Mouse (Mus musculus) mouse embryonic stem cell (cell line): ENCODE measurements around the gene Akp3.

Experiments
- in situ Hi-C, 2 experiments: fragments of 300-500 bp; cut with MboI; formaldehyde crosslinking; loops; 1 replicate in 1 of 2; 3 replicates in 1 of 2; pipeline ENCODE4 v1.14.3; 2019 to 2020; ENCODE audit warnings: low sequenced_read_pairs in 2 of 2, low pct_unique_long_range_greater_than_20kb in 1 of 2, mixed read lengths in 1 of 2; ENCODE audit not compliant: unreplicated experiment in 1 of 2

The Akp3 gene

DNA sequence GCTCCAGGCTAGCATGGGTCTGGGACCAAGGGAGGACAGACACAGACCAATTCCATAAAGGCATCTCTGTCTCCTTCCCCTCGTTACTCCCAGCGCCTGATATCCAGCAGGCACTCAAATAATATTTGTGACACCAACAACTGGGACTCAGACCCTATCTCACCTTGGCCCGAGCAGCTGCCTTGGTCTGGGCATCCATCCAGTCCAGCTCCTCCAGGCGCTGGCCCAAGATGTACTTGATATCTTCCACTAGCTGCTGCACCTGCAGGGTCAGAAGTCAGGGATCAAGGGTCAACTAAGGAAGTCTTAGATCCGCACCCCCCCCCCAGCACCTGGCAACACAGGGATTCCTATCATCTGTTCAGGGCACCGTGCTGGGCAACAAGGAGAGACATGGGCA, 26.5 kb downstream of the Akp3 start:
- in situ Hi-C loops: no loop called here

DNA sequence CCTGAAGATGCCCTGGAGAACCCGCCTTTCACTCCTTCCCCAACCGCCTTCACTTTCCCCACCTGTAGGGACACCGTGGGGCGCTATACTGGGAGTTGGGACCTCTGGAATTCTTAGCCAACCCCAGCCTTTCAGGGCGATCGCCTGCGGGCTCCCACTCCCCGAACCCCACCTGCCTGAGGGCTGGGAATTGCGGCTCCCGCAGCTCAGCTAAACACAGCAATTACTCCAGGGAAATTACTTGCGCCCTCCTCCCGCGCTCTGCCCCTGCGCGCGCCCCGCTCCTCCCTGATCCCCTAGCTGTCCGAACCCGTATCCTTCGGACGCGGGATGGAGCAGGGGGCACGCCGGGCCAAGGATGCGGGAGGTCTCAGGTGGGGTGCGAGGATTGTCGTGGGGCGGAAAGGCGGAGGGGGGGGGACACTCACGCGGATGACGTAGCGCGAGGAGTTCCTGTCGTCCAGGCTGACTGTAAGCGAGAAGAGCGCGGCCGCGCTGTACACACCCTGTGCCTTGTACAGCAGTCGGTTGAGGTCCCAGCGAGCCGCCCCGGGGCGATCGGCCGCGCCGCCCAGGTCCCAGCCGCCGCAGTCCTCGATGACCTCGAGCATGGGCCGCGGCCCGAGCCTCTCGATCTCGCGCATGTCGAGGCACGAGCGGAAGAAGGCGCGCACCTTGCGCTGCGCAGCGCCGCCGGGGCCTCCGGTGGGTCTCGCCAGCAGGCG, 29.2 kb downstream of the Akp3 start:
- in situ Hi-C loops: no loop called here

DNA sequence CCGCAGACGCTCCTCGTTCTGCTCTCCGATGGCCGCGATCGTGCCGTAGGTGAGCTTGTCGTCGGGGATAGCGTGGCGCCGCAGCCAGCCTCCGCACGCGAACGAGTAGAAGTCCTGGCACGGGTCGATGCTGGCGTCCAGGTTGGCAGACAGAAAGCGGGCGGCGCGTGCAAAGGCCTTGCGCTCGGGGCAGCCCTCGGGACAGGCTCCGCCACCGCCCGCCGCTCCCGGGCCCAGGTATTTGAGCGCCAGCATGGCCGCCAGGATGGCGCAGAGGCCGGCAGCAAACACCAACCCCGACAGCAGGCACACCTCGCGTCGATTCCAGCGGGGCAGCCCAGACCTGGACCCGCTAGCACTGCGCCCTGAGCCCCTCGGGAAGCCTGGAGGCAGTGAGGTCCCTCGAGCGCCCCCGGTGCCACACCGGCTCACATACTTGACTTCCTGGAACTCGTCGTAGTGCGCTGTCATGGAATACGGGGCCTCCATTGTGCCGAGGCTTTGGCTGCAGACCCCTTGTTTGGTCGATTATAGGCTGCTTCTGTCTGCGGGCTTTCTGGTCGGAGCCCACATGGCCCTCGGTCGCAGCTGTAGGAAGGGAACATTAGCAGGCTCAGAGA, 29.8 kb downstream of the Akp3 start:
- in situ Hi-C loops: no loop called here

DNA sequence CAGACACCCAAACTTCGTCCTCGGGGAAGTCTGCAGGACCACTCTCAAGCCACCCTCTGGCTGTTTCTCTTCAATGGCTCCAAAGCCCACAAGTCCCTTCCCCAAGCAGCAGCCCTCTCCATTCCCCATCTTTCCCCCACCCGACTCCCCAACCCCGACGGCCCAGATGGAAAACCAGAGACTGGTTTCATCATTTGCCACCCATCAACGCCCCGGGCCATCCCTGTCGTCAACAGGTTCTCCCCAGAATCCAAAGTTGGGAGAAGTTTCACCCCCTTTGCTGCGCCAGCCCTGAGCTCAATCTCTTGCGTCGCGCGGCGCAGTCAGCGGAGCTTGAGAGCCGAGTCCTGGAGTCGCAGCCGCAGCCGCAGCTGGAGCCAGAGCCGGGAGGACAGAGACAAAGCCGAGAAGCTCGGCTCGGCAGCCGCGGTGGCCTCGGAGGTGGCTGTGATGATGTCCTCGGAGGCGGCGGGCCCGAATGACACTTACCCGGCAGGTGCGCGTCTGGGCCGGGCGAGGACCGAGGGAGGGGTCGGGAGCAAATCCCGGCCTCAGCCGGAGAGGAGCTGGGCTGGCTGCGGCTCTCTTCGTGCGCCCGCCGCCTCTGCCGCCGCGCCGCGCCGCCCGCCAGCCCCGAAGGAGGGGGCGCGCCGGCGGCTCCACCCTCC, 30.9 kb downstream of the Akp3 start:
- in situ Hi-C loops: no loop called here

DNA sequence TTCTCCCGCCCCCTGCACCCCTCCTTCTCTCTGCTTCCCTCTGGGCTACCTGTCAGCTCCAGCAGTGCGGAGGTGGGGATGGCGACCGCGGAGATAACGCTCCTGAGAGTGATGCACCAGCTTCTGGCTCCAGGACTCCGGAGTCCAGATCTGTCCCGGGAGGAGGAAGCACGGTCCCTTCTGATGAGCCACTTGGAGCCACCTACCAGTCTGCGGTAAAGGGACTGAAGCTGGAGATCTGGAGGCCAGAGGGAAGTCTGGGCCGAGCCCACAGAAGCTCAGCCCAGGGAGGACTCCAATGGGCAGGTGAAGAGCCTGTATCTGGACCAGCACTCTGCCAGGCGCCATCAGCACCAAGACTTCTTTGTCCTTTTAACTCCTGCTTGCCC, 31.4 kb downstream of the Akp3 start, which contains the start of gene Ecel1:
Gene Ecel1 (minus strand): TSS at position 323 of the 389 bp plus-strand sequence.
- in situ Hi-C loops: no loop called here

DNA sequence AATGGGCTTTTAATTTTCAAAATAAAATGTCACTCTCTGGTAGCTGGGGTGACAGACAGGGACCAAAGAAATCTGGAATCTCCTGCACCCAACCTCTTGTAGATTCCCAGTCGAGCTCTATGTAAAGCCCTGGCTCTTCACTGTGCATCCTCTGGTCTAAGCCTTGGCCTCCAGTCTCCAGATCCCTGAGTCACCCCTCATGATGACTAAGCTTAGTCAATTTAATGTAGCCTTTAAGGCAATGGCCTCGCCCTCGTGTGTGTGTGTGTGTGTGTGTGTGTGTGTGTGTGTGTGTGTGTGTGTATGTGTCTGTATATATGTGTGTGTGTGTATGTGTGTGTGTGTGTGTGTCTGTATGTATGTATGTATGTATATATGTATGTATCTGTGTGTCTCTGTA, 34.6 kb downstream of the Akp3 start:
- in situ Hi-C loops: no loop called here

DNA sequence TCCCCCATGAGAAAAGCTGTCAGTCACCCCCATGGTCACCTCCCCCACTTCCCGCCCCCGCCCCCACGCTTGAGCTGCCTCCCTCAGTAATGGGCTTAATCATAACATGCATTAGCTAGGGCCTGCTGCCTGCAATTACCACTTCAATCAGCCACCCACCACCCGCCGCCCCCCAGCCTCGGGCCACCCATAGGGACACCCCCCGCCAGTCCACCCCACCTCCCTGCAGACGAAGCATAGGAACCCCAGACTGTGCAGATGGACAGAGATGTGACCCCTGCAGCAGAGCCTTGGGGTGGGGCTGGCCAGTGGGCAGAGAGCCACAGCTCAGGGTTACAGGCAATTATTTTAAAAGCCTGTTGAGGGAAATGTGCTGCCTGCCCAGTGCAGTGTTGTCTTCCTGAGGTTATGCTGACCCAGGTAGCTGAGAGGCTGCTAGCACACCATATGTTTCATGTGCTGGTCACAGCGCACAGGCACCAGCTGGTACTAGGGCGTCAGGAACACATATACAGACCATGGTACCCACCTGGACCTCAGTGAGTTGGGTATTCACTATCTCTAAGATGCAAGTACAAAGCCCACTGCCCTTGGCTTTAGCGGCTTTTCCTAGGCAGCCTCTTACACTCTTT, 39.5 kb downstream of the Akp3 start:
- in situ Hi-C loops: no loop called here

DNA sequence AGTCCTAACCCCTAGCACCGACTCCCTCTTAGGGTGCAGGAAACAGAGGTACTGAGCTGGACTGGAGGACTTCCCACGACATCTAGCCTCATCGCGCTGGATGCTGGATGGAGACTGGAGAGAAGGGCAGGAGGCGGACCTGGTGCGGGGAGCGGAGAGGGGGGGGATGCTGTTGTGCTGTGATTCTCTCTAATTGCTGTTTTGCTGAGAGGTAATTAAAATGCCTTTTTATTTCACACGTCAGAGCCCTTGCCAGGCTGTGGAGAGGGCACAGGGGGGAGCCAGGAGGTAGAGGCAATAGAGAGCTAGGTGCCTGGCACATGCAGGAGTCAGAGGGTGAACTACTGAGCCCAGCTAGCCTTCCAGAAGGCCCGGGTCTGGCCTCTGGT, 40.0 kb downstream of the Akp3 start:
- in situ Hi-C loops: no loop called here

DNA sequence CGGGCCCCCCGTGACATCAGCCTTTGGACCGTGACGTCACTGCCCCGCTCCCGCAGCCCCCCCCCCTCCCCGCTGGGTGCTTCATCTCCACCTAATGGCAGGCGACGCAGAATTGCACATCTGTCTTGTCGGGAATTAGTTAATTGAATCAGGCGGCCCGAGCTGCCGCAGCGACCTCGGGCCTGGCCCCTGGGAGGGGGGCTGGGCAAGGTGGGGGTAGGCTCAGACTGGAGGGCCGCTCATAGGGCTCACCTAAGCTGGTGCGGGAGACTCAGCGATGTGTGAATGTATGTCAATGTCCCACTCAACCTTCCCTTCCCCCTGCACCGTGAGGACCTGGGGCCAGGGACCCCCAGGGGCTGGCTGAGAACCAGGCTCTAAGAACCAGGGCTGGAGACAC, 45.7 kb downstream of the Akp3 start:
- in situ Hi-C loops: no loop called here

DNA sequence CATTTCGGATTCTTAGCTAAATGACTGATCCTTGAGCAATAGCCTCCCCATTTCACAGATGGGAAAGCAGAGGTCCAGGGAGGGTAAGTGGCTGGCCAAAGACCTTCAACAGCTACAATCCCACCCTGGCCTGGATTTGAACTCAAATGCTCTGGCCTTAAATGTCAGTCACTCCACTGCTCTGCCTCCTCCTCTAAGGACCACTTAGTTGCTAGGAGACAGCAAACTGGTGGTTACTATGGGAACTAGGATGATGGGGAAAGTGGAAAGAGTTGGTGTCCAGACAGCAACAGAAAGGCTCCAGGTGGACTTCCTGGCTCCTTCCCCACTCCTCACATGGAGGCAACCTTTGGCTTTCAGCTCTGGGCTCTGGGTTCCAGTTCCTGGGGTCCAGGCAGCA, 46.5 kb downstream of the Akp3 start:
- in situ Hi-C loops: no loop called here

DNA sequence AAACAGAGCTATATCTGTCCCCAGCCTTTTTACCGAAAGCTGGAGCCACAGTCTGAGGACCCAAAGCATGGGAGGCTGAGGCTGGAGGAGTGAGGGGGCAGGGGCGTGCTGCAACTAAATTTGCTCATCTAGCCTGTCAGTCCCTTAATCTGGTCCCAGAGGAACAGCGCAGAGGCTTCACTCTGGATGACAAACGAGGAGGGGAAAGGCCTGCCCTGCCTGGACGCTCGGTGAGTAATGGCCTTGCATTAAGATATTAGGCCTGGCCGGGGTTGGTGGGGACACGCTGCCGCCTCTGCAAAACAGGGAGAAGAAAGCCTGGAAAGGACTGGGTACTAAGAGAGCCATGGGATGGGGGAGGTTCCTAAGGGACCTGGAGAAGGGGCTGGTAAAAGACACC, 47.5 kb downstream of the Akp3 start:
- in situ Hi-C loops: no loop called here

DNA sequence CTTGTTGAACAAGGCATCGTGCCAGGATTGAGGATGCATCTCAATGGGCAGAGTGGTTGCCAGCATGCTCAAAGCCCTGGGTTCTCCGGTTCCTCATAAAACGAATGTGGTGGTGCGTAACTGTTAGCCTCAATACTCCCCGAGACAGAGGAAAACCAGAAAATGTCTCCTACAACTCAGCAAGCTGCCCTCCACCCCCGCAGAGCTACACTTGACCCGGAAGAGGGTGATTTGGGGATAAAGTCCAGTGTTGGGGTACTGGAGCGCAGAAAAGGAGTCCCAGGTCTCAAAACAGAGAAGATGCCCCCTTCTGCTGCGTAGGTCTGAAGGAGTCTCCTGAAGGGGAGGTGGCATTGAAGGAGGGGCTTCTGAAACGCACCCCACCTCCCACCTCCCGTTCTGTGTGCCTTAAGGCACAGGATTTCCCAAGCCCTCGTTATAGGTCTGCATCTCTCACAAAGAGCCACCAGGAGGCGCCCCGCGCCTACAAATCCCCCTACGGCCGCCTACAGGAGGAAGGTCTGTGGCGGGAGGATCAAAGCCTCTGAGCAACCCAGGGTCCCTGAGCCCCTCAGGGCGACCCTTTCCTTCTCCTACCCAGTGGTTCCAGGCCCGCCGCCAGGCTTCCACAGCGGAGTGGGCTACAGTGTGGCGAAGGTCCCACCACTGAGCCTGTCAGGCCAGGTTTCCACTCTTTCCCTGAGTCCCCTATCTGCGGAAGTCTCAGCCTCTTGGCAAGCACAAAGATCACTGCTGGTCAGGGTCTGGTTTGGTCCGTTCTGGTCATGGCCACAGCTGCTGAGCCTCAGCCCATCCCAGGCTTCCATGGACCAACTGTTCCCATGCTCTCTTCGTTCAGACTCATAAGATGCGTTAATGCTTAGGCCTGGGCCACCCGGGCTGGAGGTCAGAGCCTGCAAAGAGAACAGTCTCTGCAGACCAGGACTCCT, 49.5 kb downstream of the Akp3 start:
- in situ Hi-C loops: no loop called here

DNA sequence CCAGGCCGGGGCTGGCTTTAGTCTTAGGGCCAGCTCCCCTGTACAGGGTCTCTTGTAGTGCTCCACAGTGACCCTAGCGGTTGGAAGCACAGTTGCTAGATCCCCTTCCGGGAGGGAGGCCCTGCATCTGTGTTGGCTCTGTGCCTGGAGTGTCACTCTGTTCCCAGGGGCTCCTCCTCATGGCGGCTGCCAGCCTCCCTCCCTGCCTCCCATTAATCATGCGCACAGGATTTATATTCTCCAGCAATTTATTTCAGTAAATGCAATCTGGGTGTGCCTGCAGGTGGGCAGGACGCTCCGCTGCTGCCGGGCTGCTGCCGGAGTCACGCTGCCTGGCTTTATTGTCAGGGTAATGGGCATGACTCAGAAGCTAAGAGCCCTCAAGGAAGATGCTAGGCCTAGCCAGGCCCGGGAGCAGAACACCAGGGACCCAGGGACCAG, 51.1 kb downstream of the Akp3 start:
- in situ Hi-C loops: loop anchor here in 1 of 2 experiments (25.0 kb wide), 1 partner anchor 486 kb away; no protein-coding TSS in a partner anchor
